Mouse (Mus musculus) E14TG2a.4 (cell line): ENCODE measurements around the gene Scn4a.

Source experiments
- CTCF ChIP-seq: conservative IDR thresholded peaks from 2 replicates; pipeline ENCODE4 v1.5.1; 2014; ENCODE audit warnings: low read length
- NANOG ChIP-seq: IDR thresholded peaks from 2 replicates; pipeline ENCODE4 v1.6.1; 2014; ENCODE audit warnings: borderline replicate concordance, low read length, mixed read lengths

- TF ChIP-seq CTCF (no peak), NANOG (no peak)
These were observed 81.8 kb downstream of the Scn4a start for GRCm38 (mm10) chr11:106271131-106271793.
